Mouse (Mus musculus) heart, embryonic 14.5 days (tissue): ENCODE data around the gene Fbxo40. TPM values are rescaled to one million over a fixed set of nuclear protein-coding genes. Genes with fewer than 3 reads are reported as not detected.

Source experiments
- ATAC-seq: fragments of 200-750 bp; cut with Nextera tagmentation; 2 replicates; pipeline ENCODE4 v1.8.0; 2017; ENCODE audit warnings: low read depth, moderate TSS enrichment; ENCODE audit not compliant: insufficient number of reproducible peaks, insufficient read depth, low FRiP score
- H3K27ac ChIP-seq, 2 experiments: fragments of 200-500 bp in 1 of 2; fragments of 300-500 bp in 1 of 2; sonication (generic) in 1 of 2; replicated peaks in 1 of 2; 2 replicates each; pipeline ENCODE4 v1.5.1; 2012 to 2014; ENCODE audit warnings: low read depth in 2 of 2, low read length in 2 of 2, control low read depth in 1 of 2, mild to moderate bottlenecking in 1 of 2, mixed read lengths in 1 of 2; ENCODE audit not compliant: control insufficient read depth in 1 of 2, insufficient read depth in 1 of 2
- H3K27me3 ChIP-seq: fragments of 300-500 bp; sonication (generic); 2 replicates; pipeline ENCODE4 v1.6.1; 2014; ENCODE audit warnings: mild to moderate bottlenecking, low read length, control low read depth; ENCODE audit not compliant: control insufficient read depth, insufficient read depth
- H3K36me3 ChIP-seq: fragments of 300-500 bp; sonication (generic); 2 replicates; pipeline ENCODE4 v1.6.1; 2014; ENCODE audit warnings: mild to moderate bottlenecking, control low read depth, low read length, mixed read lengths; ENCODE audit not compliant: control insufficient read depth, insufficient read depth
- H3K4me1 ChIP-seq, 2 experiments: fragments of 200-500 bp in 1 of 2; fragments of 300-500 bp in 1 of 2; sonication (generic) in 1 of 2; 2 replicates each; pipeline ENCODE4 v1.6.1; 2012 to 2014; ENCODE audit warnings: low read length in 2 of 2, control low read depth in 1 of 2, mixed read lengths in 1 of 2; ENCODE audit not compliant: control insufficient read depth in 2 of 2, insufficient read depth in 2 of 2
- H3K4me2 ChIP-seq: fragments of 300-500 bp; sonication (generic); 2 replicates; pipeline ENCODE4 v1.6.1; 2014; ENCODE audit warnings: mild to moderate bottlenecking, low read length
- H3K4me3 ChIP-seq, 2 experiments: fragments of 200-500 bp in 1 of 2; fragments of 300-500 bp in 1 of 2; sonication (generic) in 1 of 2; 2 replicates each; pipeline ENCODE4 v1.5.1; 2012 to 2014; ENCODE audit warnings: low read length in 2 of 2, mild to moderate bottlenecking in 2 of 2, control low read depth in 1 of 2, low read depth in 1 of 2, moderate library complexity in 1 of 2; ENCODE audit not compliant: control insufficient read depth in 1 of 2, insufficient read depth in 1 of 2
- H3K9ac ChIP-seq: fragments of 300-500 bp; sonication (generic); 2 replicates; pipeline ENCODE4 v1.6.1; 2014; ENCODE audit warnings: mild to moderate bottlenecking, low read length
- H3K9me3 ChIP-seq: fragments of 300-500 bp; sonication (generic); 2 replicates; pipeline ENCODE4 v1.6.1; 2016; ENCODE audit warnings: low read length, control low read depth; ENCODE audit not compliant: control insufficient read depth
- WGBS: fragments of 180-500 bp; shearing (Covaris S2); extraction: QIAGEN DNeasy Blood & Tissue Kit; methylation state at CpG from one replicate; pipeline ENCODE4 v1.1.7; 2014; 5-methylcytosine and 5-hydroxymethylcytosine counted together
- polyA plus RNA-seq: library from polyadenylated mRNA; unstranded; fragments of >200 nt; fragmentation: Nextera tagmentation; extraction: Ambion mirVana; gene quantifications from 2 replicates; pipeline ENCODE4 v1.2.1, GENCODE M21; 2014

Fbxo40 gene
- polyA plus RNA-seq, 1 experiment from 2014 or later = 12.5 TPM

DNA sequence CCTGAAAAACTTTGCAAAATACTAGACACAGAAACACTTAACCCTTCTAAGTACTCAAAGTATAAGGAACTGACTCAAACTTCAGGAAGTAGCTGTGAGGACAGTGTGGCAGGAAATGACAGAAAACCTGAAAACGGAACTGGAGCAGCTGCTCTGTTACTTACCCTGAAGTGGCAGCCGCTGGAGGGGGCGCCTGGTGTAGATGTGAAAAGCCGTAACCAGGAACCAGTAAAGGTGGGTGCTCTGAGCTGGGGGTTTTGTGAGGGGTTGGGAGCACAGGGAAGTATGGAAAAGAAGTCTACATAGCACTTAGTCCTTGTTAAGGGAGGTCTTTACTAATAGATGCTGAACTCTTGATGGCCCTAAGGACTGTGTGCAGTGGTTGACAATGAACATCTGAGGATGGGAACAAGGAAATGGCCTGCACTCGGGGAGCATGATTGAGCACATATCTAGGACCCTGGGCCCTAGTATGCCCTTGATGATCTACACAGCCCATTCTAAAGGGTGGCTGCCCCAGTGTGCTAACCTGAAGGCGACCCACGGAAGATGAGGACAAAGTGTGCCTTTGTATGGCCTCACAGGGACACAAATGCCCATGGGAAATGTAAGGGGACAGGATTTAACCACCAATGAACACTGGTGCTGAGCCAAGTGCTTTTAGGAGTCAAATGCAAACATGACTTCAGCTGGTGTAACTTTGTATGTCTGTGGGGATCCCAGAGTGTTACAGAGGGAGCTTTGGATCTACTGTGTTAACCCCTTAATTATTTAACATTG lies 55.2 kb downstream of the Fbxo40 start, which contains the start of gene Hcls1:
Gene Hcls1 (plus strand): TSS at position 143 of the 780 bp plus-strand sequence.
- WGBS = 67% methylated on average over 7 of the region's 7 CpGs
- peaks cover 35% of the 10 kb centered on the region for H3K36me3 ChIP-seq
- peaks cover 6 to 15% of the 10 kb centered on the region in 2 experiments; a peak in 2 of 4 replicates for H3K4me1 ChIP-seq
- ATAC-seq = no peak
- H3K4me3 ChIP-seq = no peak within 1 kb of the TSS; a peak in 2 of 4 replicates
- H3K9ac ChIP-seq = peak within 1 kb of the TSS; percentile 35; the same call in 1 of the 2 replicates
- no peaks in the 10 kb centered on the region for H3K27me3 ChIP-seq
- H3K27ac ChIP-seq = peak within 1 kb of the TSS; percentile 51 to 60
- H3K9me3 ChIP-seq = no peaks in the 10 kb centered on the region
- peak within 1 kb of the TSS; percentile 32 for H3K4me2 ChIP-seq

DNA sequence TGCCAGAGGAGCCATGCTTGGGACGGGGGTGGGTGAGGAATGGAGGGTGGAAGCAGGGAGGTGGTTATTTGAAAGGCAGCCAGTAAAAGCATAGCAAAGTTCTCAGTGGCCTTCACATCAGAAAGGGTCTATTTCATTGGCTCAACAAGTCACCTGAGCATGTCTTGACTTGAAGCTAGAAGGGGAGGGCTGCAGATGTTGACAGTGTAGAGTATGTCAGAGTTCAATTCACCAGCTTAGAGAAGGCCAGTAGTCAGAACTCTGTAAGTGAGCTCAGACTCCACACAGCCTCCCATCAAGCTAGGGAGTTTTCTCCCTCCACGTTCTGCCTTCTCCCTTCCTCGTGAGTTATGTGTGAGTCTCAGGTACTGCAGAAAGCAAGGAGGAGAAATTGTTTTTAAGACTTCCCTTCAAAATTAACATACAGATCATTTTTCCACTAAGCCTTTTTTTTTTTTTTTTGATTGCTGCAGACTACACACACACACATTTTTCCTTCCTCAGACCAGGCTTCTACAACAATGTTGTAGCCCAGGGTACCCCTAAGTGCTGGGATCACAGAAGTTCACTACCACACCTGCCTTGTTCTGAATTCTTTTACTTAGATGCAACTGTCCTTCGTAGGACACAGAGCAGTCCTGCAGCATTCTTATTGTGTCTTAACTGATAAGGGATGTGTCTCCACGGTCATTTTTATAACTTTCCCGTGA lies 56.0 kb downstream of the Fbxo40 start:
- Histone ChIP-seq H3K4me3 (no peak overlapping the region), H3K9me3 (no peaks in the 10 kb centered on the region), H3K9ac (no peak overlapping the region), H3K4me1 (peaks cover 6 to 15% of the 10 kb centered on the region in 2 experiments; a peak in 2 of 4 replicates), H3K4me2 (0 out of 2 replicates have a peak overlapping the region, but pooled peaks have one; percentile 32), H3K36me3 (peaks cover 42% of the 10 kb centered on the region), H3K27me3 (no peaks in the 10 kb centered on the region), H3K27ac (peak overlapping the region; percentile 51 to 60)
- 35% methylated on average over 6 of the region's 6 CpGs for WGBS
- ATAC-seq = peak; percentile 44; the same call in 1 of the 2 replicates

DNA sequence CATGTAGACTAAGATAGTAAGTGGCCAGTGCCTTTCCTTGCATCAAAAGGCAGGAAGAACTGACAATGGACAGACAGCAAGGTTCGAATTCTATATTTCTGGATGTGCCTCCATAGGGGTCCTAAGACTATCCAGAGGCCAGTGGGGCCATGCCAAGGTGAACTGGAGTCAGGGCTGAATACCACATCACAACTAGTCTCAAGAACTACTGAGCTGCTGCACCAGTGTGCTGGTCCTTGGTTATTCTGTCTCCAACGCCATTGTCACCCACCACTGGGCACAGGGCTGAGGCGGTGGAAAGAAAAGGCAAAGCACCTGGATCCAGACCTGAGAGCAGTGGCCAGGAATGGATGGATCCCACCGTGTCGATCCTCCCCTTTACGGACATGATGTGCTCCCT lies 57.7 kb downstream of the Fbxo40 start:
- Histone ChIP-seq H3K27me3 (no peaks in the 10 kb centered on the region), H3K4me3 (no peak overlapping the region), H3K4me1 (peaks cover 6 to 15% of the 10 kb centered on the region in 2 experiments; a peak in 2 of 4 replicates), H3K9me3 (no peaks in the 10 kb centered on the region), H3K36me3 (peaks cover 60% of the 10 kb centered on the region), H3K9ac (no peak overlapping the region), H3K27ac (no peak overlapping the region), H3K4me2 (no peak overlapping the region)
- ATAC-seq = no peak
- 93% methylated on average over 6 of the region's 6 CpGs for WGBS

GRCm38 (mm10) chr16:36931976-36932375 lies 58.3 kb downstream of the Fbxo40 start:
- H3K9ac ChIP-seq = no peak overlapping the region
- WGBS = 84% methylated on average over 3 of the region's 3 CpGs
- H3K4me3 ChIP-seq = no peak overlapping the region
- no peaks in the 10 kb centered on the region for H3K9me3 ChIP-seq
- H3K27ac ChIP-seq = no peak overlapping the region
- H3K27me3 ChIP-seq = no peaks in the 10 kb centered on the region
- ATAC-seq = no peak
- peaks cover 66% of the 10 kb centered on the region for H3K36me3 ChIP-seq
- H3K4me2 ChIP-seq = no peak overlapping the region
- H3K4me1 ChIP-seq = peaks cover 6 to 15% of the 10 kb centered on the region in 2 experiments; a peak in 2 of 4 replicates

DNA sequence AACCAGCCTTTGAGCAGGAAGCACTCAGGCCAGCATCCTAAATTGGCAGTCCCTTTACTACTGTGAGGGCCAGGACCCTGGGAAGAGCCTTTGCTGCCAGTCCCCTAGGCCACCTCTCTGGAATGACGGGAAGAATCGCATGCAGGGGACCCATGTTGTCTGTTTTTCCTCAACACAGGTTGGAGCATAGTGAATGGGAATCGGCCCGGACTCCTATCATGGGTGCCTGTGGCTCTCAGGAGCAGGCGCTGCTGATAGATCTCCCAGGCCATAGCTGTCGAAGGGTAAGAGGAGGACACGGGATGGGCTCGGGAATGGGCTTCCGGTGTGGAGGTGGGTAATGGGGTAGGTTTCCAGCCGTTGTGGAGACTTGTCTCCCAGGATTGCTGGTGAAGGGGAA lies 58.9 kb downstream of the Fbxo40 start:
- Histone ChIP-seq H3K27ac (no peak overlapping the region), H3K4me2 (no peak overlapping the region), H3K27me3 (no peaks in the 10 kb centered on the region), H3K4me3 (no peak overlapping the region), H3K4me1 (peaks cover 6 to 15% of the 10 kb centered on the region in 2 experiments; a peak in 2 of 4 replicates), H3K36me3 (peaks cover 72% of the 10 kb centered on the region), H3K9ac (no peak overlapping the region), H3K9me3 (no peaks in the 10 kb centered on the region)
- ATAC-seq = no peak
- 77% methylated on average over 10 of the region's 10 CpGs for WGBS

- WGBS = 61% methylated on average over 11 of the region's 11 CpGs
- H3K36me3 ChIP-seq = peaks cover 81% of the 10 kb centered on the region
Measured at GRCm38 (mm10) chr16:36930231-36931136, 59.8 kb downstream of the Fbxo40 start.

DNA sequence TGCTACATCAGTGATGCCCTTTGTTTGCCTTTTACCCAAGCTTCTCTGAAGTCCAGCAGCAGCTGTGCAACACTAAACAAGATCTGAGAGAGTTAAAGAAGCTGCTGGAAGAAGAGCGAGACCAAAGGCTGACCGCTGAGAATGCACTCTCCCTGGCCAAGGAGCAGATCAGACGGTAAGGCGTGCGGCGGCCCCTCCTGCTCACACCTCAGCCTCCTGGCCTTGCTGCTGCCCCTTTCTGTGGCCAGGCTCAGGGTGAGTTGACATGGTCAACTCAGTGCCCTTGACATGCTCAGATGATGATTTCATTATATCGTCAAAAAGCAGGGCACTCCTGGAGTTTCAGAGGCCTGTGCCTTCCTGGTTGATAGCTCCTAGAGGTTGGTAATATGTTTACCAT lies 61.1 kb downstream of the Fbxo40 start:
- ATAC-seq = no peak
- Histone ChIP-seq H3K27me3 (no peaks in the 10 kb centered on the region), H3K4me3 (no peak overlapping the region), H3K4me2 (no peak overlapping the region), H3K36me3 (peaks cover 93% of the 10 kb centered on the region), H3K4me1 (peaks cover 5% of the 10 kb centered on the region in 2 experiments; a peak in 2 of 4 replicates), H3K9me3 (no peaks in the 10 kb centered on the region), H3K9ac (no peak overlapping the region), H3K27ac (no peak overlapping the region)
- WGBS = 93% methylated on average over 7 of the region's 7 CpGs

More at GRCm38 (mm10) chr16:36930231-36931136, 59.8 kb downstream of the Fbxo40 start:
- H3K4me1 ChIP-seq = peaks cover 6 to 15% of the 10 kb centered on the region in 2 experiments; a peak in 2 of 4 replicates
- H3K4me3 ChIP-seq = no peak overlapping the region
- H3K4me2 ChIP-seq = no peak overlapping the region
- H3K9ac ChIP-seq = no peak overlapping the region
- no peak for ATAC-seq
- no peak overlapping the region for H3K27ac ChIP-seq
- H3K27me3 ChIP-seq = no peaks in the 10 kb centered on the region
- H3K9me3 ChIP-seq = no peaks in the 10 kb centered on the region
